Mouse (Mus musculus) heart, embryonic 16.5 days (tissue): ENCODE data around the gene Parm1. TPM values are rescaled to one million over a fixed set of nuclear protein-coding genes. Genes with fewer than 3 reads are reported as not detected.

Experiments used
- ATAC-seq: fragments of 200-750 bp; cut with Nextera tagmentation; replicated peaks from 2 replicates; pipeline ENCODE4 v1.8.0; 2017; ENCODE audit warnings: moderate number of reproducible peaks; ENCODE audit not compliant: insufficient read depth, low FRiP score; ENCODE audit errors: extremely low read depth
- H3K27ac ChIP-seq: fragments of 300-500 bp; sonication (generic); 2 replicates; pipeline ENCODE4 v1.5.1; 2014; ENCODE audit warnings: mild to moderate bottlenecking, low read length, control low read depth, moderate library complexity
- H3K27me3 ChIP-seq: fragments of 300-500 bp; sonication (generic); 2 replicates; pipeline ENCODE4 v1.6.1; 2014; ENCODE audit warnings: low read length, mixed read lengths; ENCODE audit not compliant: control insufficient read depth, insufficient read depth
- H3K36me3 ChIP-seq: fragments of 300-500 bp; sonication (generic); 2 replicates; pipeline ENCODE4 v1.6.1; 2014; ENCODE audit not compliant: control insufficient read depth, insufficient read depth
- H3K4me1 ChIP-seq: fragments of 300-500 bp; sonication (generic); 2 replicates; pipeline ENCODE4 v1.6.1; 2014; ENCODE audit warnings: low read length, mixed read lengths; ENCODE audit not compliant: control insufficient read depth, insufficient read depth
- H3K4me2 ChIP-seq: fragments of 300-500 bp; sonication (generic); 2 replicates; pipeline ENCODE4 v1.6.1; 2014; ENCODE audit warnings: low read depth, mild to moderate bottlenecking, control low read depth, low read length
- H3K4me3 ChIP-seq: fragments of 300-500 bp; sonication (generic); 2 replicates; pipeline ENCODE4 v1.5.1; 2014; ENCODE audit warnings: mild to moderate bottlenecking, control low read depth, low read length
- H3K9ac ChIP-seq: fragments of 300-500 bp; sonication (generic); 2 replicates; pipeline ENCODE4 v1.6.1; 2014; ENCODE audit warnings: low read length, control low read depth
- H3K9me3 ChIP-seq: fragments of 300-500 bp; sonication (generic); replicated peaks from 2 replicates; pipeline ENCODE4 v1.6.1; 2016; ENCODE audit warnings: low read length; ENCODE audit not compliant: control insufficient read depth
- WGBS: fragments of 180-500 bp; shearing (Covaris S2); extraction: QIAGEN DNeasy Blood & Tissue Kit; methylation state at CpG from one replicate; pipeline ENCODE4 v1.1.7; 2014; 5-methylcytosine and 5-hydroxymethylcytosine counted together
- polyA plus RNA-seq: library from polyadenylated mRNA; unstranded; fragments of >200 nt; fragmentation: Nextera tagmentation; extraction: Ambion mirVana; gene quantifications from 2 replicates; pipeline ENCODE4 v1.2.1, GENCODE M21; 2015

The Parm1 gene
- polyA plus RNA-seq, 1 experiment from 2014 or later = 32.5 TPM

GRCm38 (mm10) chr5:91597216-91597615, 79.8 kb downstream of the Parm1 start:
- H3K4me3 ChIP-seq = no peak overlapping the region
- no peak overlapping the region for H3K27ac ChIP-seq
- ATAC-seq = no peak
- no peak overlapping the region for H3K4me2 ChIP-seq
- peaks cover 2% of the 10 kb centered on the region; the same call in 1 of the 2 replicates for H3K9me3 ChIP-seq
- peaks cover 11% of the 10 kb centered on the region for H3K36me3 ChIP-seq
- H3K27me3 ChIP-seq = no peaks in the 10 kb centered on the region
- 52% methylated on average over 5 of the region's 5 CpGs for WGBS
- no peak overlapping the region for H3K9ac ChIP-seq
- H3K4me1 ChIP-seq = peaks cover 4% of the 10 kb centered on the region

GRCm38 (mm10) chr5:91599801-91600200, 82.4 kb downstream of the Parm1 start:
- Histone ChIP-seq H3K4me1 (peaks cover 3% of the 10 kb centered on the region), H3K9ac (no peak overlapping the region), H3K27ac (no peak overlapping the region), H3K4me2 (no peak overlapping the region), H3K36me3 (peaks cover 5% of the 10 kb centered on the region; the same call in 1 of the 2 replicates), H3K4me3 (no peak overlapping the region), H3K27me3 (no peaks in the 10 kb centered on the region), H3K9me3 (peaks cover 2% of the 10 kb centered on the region; the same call in 1 of the 2 replicates)
- WGBS = 64% methylated on average over 7 of the region's 7 CpGs
- no peak for ATAC-seq

- no peak overlapping the region for H3K9ac ChIP-seq
- 65% methylated on average over 7 of the region's 7 CpGs for WGBS
- H3K9me3 ChIP-seq = peaks cover 2% of the 10 kb centered on the region; the same call in 1 of the 2 replicates
- no peak overlapping the region for H3K4me3 ChIP-seq
- H3K36me3 ChIP-seq = peaks cover 5% of the 10 kb centered on the region; the same call in 1 of the 2 replicates
- H3K4me1 ChIP-seq = peaks cover 19% of the 10 kb centered on the region
- ATAC-seq = no peak
- no peak overlapping the region for H3K27ac ChIP-seq
- no peak overlapping the region for H3K4me2 ChIP-seq
- no peaks in the 10 kb centered on the region for H3K27me3 ChIP-seq
These were observed 85.9 kb downstream of the Parm1 start for GRCm38 (mm10) chr5:91603347-91603746.

DNA sequence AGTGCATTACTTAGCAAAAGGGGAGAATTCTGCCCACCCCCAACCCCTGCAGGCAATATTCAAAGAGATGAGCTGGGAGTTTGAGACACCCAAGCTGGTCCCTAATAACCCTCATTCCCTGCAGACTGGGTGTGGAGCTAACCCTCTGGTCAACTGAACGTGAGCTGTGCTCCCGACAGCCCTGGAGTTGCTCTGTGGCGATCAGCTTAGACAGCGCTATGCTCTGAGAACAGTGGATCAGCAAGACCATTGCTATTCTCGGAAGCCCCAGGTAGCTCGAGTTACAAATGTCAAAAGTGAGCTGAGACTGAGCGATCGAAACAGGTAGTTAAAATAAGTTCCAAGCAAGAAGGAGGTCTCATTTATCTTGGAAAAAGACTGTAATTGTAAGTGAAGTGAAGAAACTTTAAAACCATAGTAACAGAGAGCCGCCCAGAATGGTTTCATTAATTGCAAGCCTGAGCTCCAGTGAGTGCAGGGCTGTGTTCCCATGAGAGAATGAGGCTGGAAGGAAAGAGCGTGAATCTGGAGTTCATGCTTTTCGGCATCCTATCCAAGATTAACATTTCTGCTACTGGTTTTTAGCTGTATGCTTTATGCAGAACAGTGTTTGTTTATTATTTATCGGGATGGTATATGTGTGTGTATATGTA, 86.5 kb downstream of the Parm1 start:
- WGBS = 55% methylated on average over 12 of the region's 12 CpGs
- Histone ChIP-seq H3K4me2 (no peak overlapping the region), H3K27me3 (no peaks in the 10 kb centered on the region), H3K4me1 (peaks cover 19% of the 10 kb centered on the region), H3K9me3 (peaks cover 2% of the 10 kb centered on the region; the same call in 1 of the 2 replicates), H3K27ac (no peak overlapping the region), H3K36me3 (peaks cover 5% of the 10 kb centered on the region; the same call in 1 of the 2 replicates), H3K4me3 (no peak overlapping the region), H3K9ac (no peak overlapping the region)
- no peak; the same call in 1 of the 2 replicates for ATAC-seq

- Histone ChIP-seq H3K9me3 (no peaks in the 10 kb centered on the region), H3K27ac (no peak overlapping the region), H3K4me2 (no peak overlapping the region), H3K9ac (no peak overlapping the region), H3K4me3 (no peak overlapping the region), H3K27me3 (no peaks in the 10 kb centered on the region), H3K4me1 (peaks cover 26% of the 10 kb centered on the region), H3K36me3 (no peaks in the 10 kb centered on the region)
- no peak for ATAC-seq
- WGBS = 89% methylated on average over 2 of the region's 2 CpGs
These were observed 89.8 kb downstream of the Parm1 start for GRCm38 (mm10) chr5:91607234-91607633.

DNA sequence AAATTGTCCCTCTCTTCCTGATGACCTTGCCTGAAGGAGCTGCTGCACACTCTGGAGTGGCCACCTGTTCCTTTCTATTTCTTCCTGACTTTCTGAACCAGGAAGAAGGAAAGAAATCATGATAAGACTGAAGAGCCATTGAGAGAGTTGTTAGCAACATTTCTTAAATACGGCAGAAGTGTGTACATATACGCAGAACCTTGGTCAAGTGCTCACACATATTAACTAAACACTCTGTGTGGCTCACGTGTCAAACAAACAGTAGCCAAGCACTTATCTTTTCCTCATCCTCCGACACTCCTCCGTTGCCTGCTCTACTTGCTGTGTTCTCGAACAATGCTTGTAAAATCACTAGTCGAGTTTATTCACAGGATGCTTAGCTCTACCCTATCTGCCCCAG, 90.4 kb downstream of the Parm1 start:
- H3K4me3 ChIP-seq = no peak overlapping the region
- ATAC-seq = no peak

DNA sequence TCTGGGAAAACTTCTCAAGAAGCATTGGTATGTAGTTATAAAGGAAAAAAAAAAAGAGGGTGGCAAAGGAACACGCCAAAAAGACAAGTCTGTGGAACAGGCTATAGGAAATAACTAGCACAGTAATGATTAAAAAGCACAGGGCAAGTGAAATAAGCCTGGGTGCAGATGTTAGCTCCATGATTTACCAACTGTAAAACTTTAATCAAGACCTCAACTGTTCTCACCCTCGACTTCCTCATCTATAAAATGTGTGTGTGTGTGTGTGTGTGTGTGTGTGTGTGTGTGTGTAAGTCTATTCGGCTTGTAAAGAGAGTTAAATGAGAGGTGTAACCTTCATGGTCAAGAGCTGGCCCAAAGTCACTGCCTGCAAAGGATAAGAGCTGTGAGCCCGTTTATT, 91.6 kb downstream of the Parm1 start:
- H3K27ac ChIP-seq = no peak overlapping the region
- peaks cover 25% of the 10 kb centered on the region for H3K4me1 ChIP-seq
- no peak for ATAC-seq
- H3K9me3 ChIP-seq = no peaks in the 10 kb centered on the region
- H3K4me3 ChIP-seq = no peak overlapping the region
- H3K36me3 ChIP-seq = no peaks in the 10 kb centered on the region
- no peak overlapping the region for H3K9ac ChIP-seq
- no peak overlapping the region for H3K4me2 ChIP-seq
- WGBS = 82% methylated on average over 4 of the region's 4 CpGs
- no peaks in the 10 kb centered on the region for H3K27me3 ChIP-seq

More for the DNA sequence above, 90.4 kb downstream of the Parm1 start:
- Histone ChIP-seq H3K9ac (no peak overlapping the region), H3K27ac (no peak overlapping the region), H3K4me1 (peaks cover 26% of the 10 kb centered on the region), H3K36me3 (no peaks in the 10 kb centered on the region), H3K27me3 (no peaks in the 10 kb centered on the region), H3K4me2 (no peak overlapping the region), H3K9me3 (no peaks in the 10 kb centered on the region)
- WGBS = 37% methylated on average over 7 of the region's 7 CpGs

DNA sequence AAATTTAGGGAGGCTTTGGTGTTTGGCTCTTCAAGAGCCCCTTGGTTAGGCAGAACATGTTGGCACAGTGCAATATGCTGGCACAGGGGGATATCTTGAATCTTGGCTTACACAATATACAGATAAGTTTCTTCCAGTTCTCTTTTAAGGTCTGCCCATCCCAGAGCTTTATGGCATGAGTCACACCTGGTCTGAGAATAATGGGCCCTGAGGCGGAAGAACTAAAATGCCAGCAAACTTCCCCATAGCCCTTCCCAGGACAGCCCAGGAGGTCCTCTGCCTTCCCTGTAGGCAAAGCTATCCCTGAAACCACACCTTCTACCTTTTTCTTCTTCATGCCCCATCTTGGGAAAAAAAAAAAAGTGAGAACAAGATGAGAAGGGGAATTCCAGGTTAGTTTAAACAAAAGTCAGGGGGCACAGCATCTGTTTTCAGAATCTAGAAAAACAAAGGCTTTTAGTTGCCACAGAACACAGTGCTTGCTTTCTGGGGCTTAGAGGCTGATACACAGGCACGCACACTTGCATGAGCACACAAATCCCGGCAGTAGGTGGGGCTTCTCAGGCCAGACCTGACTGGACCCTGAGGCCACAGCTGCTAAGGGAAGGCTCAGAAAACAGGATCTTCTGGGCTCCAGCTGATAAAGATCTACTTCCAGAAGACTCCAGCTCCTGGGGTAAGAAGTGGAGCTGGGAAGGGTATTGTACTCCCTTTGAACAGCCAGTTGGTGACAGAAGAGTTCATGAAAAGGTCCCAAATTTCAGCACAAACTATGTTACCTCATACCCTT, 92.3 kb downstream of the Parm1 start:
- no peaks in the 10 kb centered on the region for H3K9me3 ChIP-seq
- H3K4me1 ChIP-seq = peaks cover 24% of the 10 kb centered on the region
- H3K9ac ChIP-seq = no peak overlapping the region
- 68% methylated on average over 3 of the region's 3 CpGs for WGBS
- no peak overlapping the region for H3K4me3 ChIP-seq
- H3K27ac ChIP-seq = no peak overlapping the region
- H3K27me3 ChIP-seq = no peaks in the 10 kb centered on the region
- no peak for ATAC-seq
- no peak overlapping the region for H3K4me2 ChIP-seq
- no peaks in the 10 kb centered on the region for H3K36me3 ChIP-seq

- no peak for ATAC-seq
These were observed 93.1 kb downstream of the Parm1 start for GRCm38 (mm10) chr5:91610499-91610898.

More at GRCm38 (mm10) chr5:91610499-91610898, 93.1 kb downstream of the Parm1 start:
- Histone ChIP-seq H3K4me3 (no peak overlapping the region), H3K36me3 (no peaks in the 10 kb centered on the region), H3K27ac (no peak overlapping the region), H3K9me3 (no peaks in the 10 kb centered on the region), H3K4me2 (no peak overlapping the region), H3K27me3 (no peaks in the 10 kb centered on the region), H3K9ac (no peak overlapping the region), H3K4me1 (peaks cover 24% of the 10 kb centered on the region)
- WGBS = 79% methylated on average over 2 of the region's 2 CpGs
